Mouse (Mus musculus) spleen, adult 2 months (tissue): ENCODE results near the gene Ccdc194. TPM values are rescaled to one million over a fixed set of nuclear protein-coding genes. Genes with fewer than 3 reads are reported as not detected.
"Not testable (repeated sequence)": the region's sequence is repeated elsewhere in the genome, so short reads cannot be mapped to it uniquely, and the experiment has no call there.

ENCODE experiments used
- DNase-seq, 2 experiments: peaks; one replicate each; pipeline versions ENCODE4 v3.0.0 to v3.0.0-alpha.2; 2012 to 2021; ENCODE audit warnings: low spot score in 2 of 2, low read depth in 1 of 2
- H3K27ac ChIP-seq: fragments of 200-500 bp; 2 replicates; pipeline ENCODE4 v1.5.1; 2012; ENCODE audit warnings: low read length, inconsistent platforms; ENCODE audit not compliant: insufficient read depth
- H3K27me3 ChIP-seq: fragments of 200-500 bp; 2 replicates; pipeline ENCODE4 v1.6.1; 2012; ENCODE audit warnings: mild to moderate bottlenecking, moderate library complexity, low read length, inconsistent platforms; ENCODE audit not compliant: control insufficient read depth, insufficient read depth
- H3K36me3 ChIP-seq: fragments of 200-500 bp; 2 replicates; pipeline ENCODE4 v1.6.1; 2012; ENCODE audit warnings: mild to moderate bottlenecking, low read length, inconsistent platforms; ENCODE audit not compliant: control insufficient read depth, insufficient read depth
- H3K4me1 ChIP-seq: fragments of 200-500 bp; 2 replicates; pipeline ENCODE4 v1.6.1; 2011; ENCODE audit warnings: inconsistent platforms; ENCODE audit not compliant: control insufficient read depth, insufficient read depth, insufficient read length
- H3K4me3 ChIP-seq: fragments of 200-500 bp; 2 replicates; pipeline ENCODE4 v1.5.1; 2011; ENCODE audit warnings: mild to moderate bottlenecking, inconsistent platforms; ENCODE audit not compliant: insufficient read depth, insufficient read length; ENCODE audit errors: extremely low read depth
- CTCF ChIP-seq: fragments of 200-500 bp; IDR thresholded peaks from 2 replicates; pipeline ENCODE4 v1.5.1; 2011; ENCODE audit warnings: mild to moderate bottlenecking, inconsistent platforms; ENCODE audit not compliant: insufficient read depth, insufficient read length, insufficient replicate concordance; ENCODE audit errors: extremely low read depth
- POLR2A ChIP-seq: fragments of 200-500 bp; IDR thresholded peaks from 2 replicates; pipeline ENCODE4 v1.6.1; 2011; ENCODE audit warnings: low read depth, low read length, inconsistent platforms
- WGBS: fragments of 180-500 bp; shearing (Covaris S2); methylation state at CpG from one replicate; pipeline ENCODE4 v1.1.7; 2018; 5-methylcytosine and 5-hydroxymethylcytosine counted together
- polyA plus RNA-seq: library from polyadenylated mRNA; depleted of rRNA; stranded (reverse); fragments of >200 nt; gene quantifications from 2 replicates; pipeline ENCODE4 v1.2.3, GENCODE M21; 2012

The Ccdc194 gene
- polyA plus RNA-seq, 1 experiment = 0.08 TPM

GRCm38 (mm10) chr8:71526272-71526671 lies 761 bp upstream of the Ccdc194 start:
- Histone ChIP-seq H3K36me3 (no peaks in the 10 kb centered on the region), H3K27ac (no peak overlapping the region), H3K4me1 (peaks cover 5% of the 10 kb centered on the region; the same call in 1 of the 2 replicates), H3K27me3 (no peaks in the 10 kb centered on the region), H3K4me3 (no peak overlapping the region)
- TF ChIP-seq POLR2A (no peak), CTCF (no peak)
- WGBS = 53% methylated on average over 6 of the region's 6 CpGs
- no peak for DNase-seq

GRCm38 (mm10) chr8:71521634-71522033 lies 3.9 kb downstream of the Ccdc194 start:
- 2% methylated on average over 17 of the region's 17 CpGs for WGBS
- peak; percentile 78 to 94 for DNase-seq
- Histone ChIP-seq H3K4me1 (no peaks in the 10 kb centered on the region), H3K4me3 (no peak overlapping the region), H3K36me3 (no peaks in the 10 kb centered on the region), H3K27ac (no peak overlapping the region), H3K27me3 (no peaks in the 10 kb centered on the region)
- peak; percentile 95 for TF ChIP-seq CTCF
- no peak for TF ChIP-seq POLR2A

GRCm38 (mm10) chr8:71519037-71519825 lies 6.3 kb downstream of the Ccdc194 start:
- TF ChIP-seq CTCF = peak; percentile 38; the same call in 1 of the 2 replicates
- WGBS = 23% methylated on average over 10 of the region's 10 CpGs
- not testable (repeated sequence) for H3K36me3 ChIP-seq, H3K27ac ChIP-seq, H3K4me3 ChIP-seq, H3K27me3 ChIP-seq, H3K4me1 ChIP-seq
- DNase-seq = peak; percentile 38 to 41

GRCm38 (mm10) chr8:71516786-71517185 lies 8.7 kb downstream of the Ccdc194 start:
- Histone ChIP-seq H3K27ac (no peak overlapping the region), H3K4me3 (no peak overlapping the region), H3K36me3 (no peaks in the 10 kb centered on the region), H3K4me1 (no peaks in the 10 kb centered on the region), H3K27me3 (no peaks in the 10 kb centered on the region)
- WGBS = 75% methylated on average over 6 of the region's 6 CpGs
- DNase-seq = no peak
- no peak for TF ChIP-seq POLR2A
- TF ChIP-seq CTCF = no peak

- H3K4me1 ChIP-seq = no peaks in the 10 kb centered on the region
- no peaks in the 10 kb centered on the region for H3K27me3 ChIP-seq
- H3K4me3 ChIP-seq = no peak overlapping the region
- no peaks in the 10 kb centered on the region for H3K36me3 ChIP-seq
- no peak overlapping the region for H3K27ac ChIP-seq
- 84% methylated on average over 5 of the region's 5 CpGs for WGBS
- DNase-seq = no peak
- TF ChIP-seq POLR2A (no peak), CTCF (no peak)
Observed at GRCm38 (mm10) chr8:71515043-71515442, 10.5 kb downstream of the Ccdc194 start.

- Histone ChIP-seq H3K27ac (no peak overlapping the region), H3K4me1 (no peaks in the 10 kb centered on the region), H3K4me3 (no peak overlapping the region), H3K27me3 (no peaks in the 10 kb centered on the region), H3K36me3 (no peaks in the 10 kb centered on the region)
- TF ChIP-seq POLR2A (no peak), CTCF (no peak)
- WGBS = 32% methylated on average over 14 of the region's 15 CpGs
- no peak for DNase-seq
Observed at GRCm38 (mm10) chr8:71513018-71513754, 12.3 kb downstream of the Ccdc194 start.
